Mouse (Mus musculus): ENCODE results near the gene Arsb. TPM values are rescaled to one million over a fixed set of nuclear protein-coding genes. Genes with fewer than 3 reads are reported as not detected.

Arsb gene
- polyA plus RNA-seq, 2 experiments, result 21.9 to 40.4 TPM

- H3K27me3 ChIP-seq (ENCODE audit: control insufficient read depth, insufficient read depth, low read length), result no peaks in the 10 kb centered on the region
- no peak overlapping the region for H3K9ac ChIP-seq (ENCODE audit: low read depth, low read length, severe bottlenecking)
- H3K9me3 ChIP-seq (ENCODE audit: control insufficient read depth, low read length), result no peaks in the 10 kb centered on the region
- 52% methylated on average over 14 of the region's 14 CpGs for WGBS
- DNase-seq (ENCODE audit: low spot score), result no peak
- H3K27ac ChIP-seq (replicated peaks; ENCODE audit: low read depth, low read length), result no peak overlapping the region
- H3K36me3 ChIP-seq (ENCODE audit: control insufficient read depth, insufficient read depth, low read length), result no peaks in the 10 kb centered on the region
- H3K4me2 ChIP-seq (replicated peaks; ENCODE audit: low read depth, low read length, severe bottlenecking), result no peak overlapping the region
- ATAC-seq (ENCODE audit: low FRiP score, low read depth), result no peak
- H3K4me3 ChIP-seq (replicated peaks; ENCODE audit: low read length), result no peak overlapping the region
- no peak for TF ChIP-seq POLR2A (IDR thresholded peaks at IDR 0.05; ENCODE audit: borderline replicate concordance, extremely low read depth, insufficient read depth, insufficient read length)
- no peaks in the 10 kb centered on the region for H3K4me1 ChIP-seq (ENCODE audit: control insufficient read depth, insufficient read depth, low read length)
These were observed 13.1 kb upstream of the Arsb start for GRCm38 (mm10) chr13:93758149-93758898.

DNA sequence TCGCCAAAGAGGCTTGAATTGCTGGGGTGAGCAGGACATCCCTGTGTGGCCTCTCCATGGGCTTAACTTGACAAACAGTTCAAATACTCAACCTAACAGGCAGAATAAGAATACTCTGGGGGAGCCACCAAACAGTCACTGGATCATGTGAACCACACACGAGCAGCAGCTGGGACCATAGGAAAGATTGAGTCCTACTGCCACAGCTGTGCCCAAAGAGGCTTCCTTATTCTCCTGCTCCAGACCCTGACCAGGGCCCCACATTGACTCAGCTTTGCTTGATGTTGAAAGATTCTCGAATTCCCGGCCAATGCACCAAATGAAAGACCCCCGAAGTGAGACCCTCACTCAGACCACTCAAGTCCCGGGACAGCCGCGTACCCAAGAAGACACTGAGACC lies 9.6 kb upstream of the Arsb start:
- no peaks in the 10 kb centered on the region for H3K27me3 ChIP-seq (ENCODE audit: control insufficient read depth, insufficient read depth, low read length)
- H3K36me3 ChIP-seq (ENCODE audit: control insufficient read depth, insufficient read depth, low read length), result no peaks in the 10 kb centered on the region
- DNase-seq (ENCODE audit: low spot score) (no peak), ATAC-seq (ENCODE audit: low FRiP score, low read depth) (no peak)
- H3K9me3 ChIP-seq (ENCODE audit: control insufficient read depth, low read length), result no peaks in the 10 kb centered on the region
- no peak overlapping the region for H3K9ac ChIP-seq (ENCODE audit: low read depth, low read length, severe bottlenecking)
- WGBS, result 92% methylated on average over 8 of the region's 8 CpGs
- no peaks in the 10 kb centered on the region for H3K4me1 ChIP-seq (ENCODE audit: control insufficient read depth, insufficient read depth, low read length)
- no peak overlapping the region for H3K4me3 ChIP-seq (replicated peaks; ENCODE audit: low read length)
- TF ChIP-seq POLR2A (IDR thresholded peaks at IDR 0.05; ENCODE audit: borderline replicate concordance, extremely low read depth, insufficient read depth, insufficient read length), result no peak
- no peak overlapping the region for H3K4me2 ChIP-seq (replicated peaks; ENCODE audit: low read depth, low read length, severe bottlenecking)
- no peak overlapping the region for H3K27ac ChIP-seq (replicated peaks; ENCODE audit: low read depth, low read length)

DNA sequence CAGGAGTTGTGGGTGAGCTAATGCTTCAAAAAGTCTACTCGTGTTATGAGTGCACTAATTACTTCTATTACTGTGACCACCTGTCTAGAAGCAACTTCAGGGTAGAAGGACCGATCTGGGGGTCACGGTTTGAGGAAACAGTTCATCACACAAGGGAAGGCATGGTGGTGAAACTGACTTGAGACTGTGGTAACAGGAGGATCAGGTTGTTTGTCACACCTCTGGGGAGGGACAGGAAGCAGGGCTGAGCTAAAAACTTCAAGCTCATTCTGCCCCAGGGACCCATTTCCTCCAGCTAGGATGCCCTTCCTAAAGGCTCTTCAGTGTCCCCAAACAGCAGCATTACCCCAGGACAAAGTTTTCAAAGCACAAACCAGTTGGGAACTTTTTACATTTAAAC lies 8.6 kb upstream of the Arsb start:
- ATAC-seq (ENCODE audit: low FRiP score, low read depth) (no peak), DNase-seq (ENCODE audit: low spot score) (no peak)
- Histone ChIP-seq H3K27me3 (ENCODE audit: control insufficient read depth, insufficient read depth, low read length) (no peaks in the 10 kb centered on the region), H3K4me2 (replicated peaks; ENCODE audit: low read depth, low read length, severe bottlenecking) (no peak overlapping the region), H3K36me3 (ENCODE audit: control insufficient read depth, insufficient read depth, low read length) (no peaks in the 10 kb centered on the region), H3K4me3 (replicated peaks; ENCODE audit: low read length) (no peak overlapping the region), H3K27ac (replicated peaks; ENCODE audit: low read depth, low read length) (no peak overlapping the region), H3K4me1 (ENCODE audit: control insufficient read depth, insufficient read depth, low read length) (no peaks in the 10 kb centered on the region), H3K9ac (ENCODE audit: low read depth, low read length, severe bottlenecking) (no peak overlapping the region), H3K9me3 (ENCODE audit: control insufficient read depth, low read length) (no peaks in the 10 kb centered on the region)
- 65% methylated on average over 3 of the region's 3 CpGs for WGBS
- no peak for TF ChIP-seq POLR2A (IDR thresholded peaks at IDR 0.05; ENCODE audit: borderline replicate concordance, extremely low read depth, insufficient read depth, insufficient read length)

DNA sequence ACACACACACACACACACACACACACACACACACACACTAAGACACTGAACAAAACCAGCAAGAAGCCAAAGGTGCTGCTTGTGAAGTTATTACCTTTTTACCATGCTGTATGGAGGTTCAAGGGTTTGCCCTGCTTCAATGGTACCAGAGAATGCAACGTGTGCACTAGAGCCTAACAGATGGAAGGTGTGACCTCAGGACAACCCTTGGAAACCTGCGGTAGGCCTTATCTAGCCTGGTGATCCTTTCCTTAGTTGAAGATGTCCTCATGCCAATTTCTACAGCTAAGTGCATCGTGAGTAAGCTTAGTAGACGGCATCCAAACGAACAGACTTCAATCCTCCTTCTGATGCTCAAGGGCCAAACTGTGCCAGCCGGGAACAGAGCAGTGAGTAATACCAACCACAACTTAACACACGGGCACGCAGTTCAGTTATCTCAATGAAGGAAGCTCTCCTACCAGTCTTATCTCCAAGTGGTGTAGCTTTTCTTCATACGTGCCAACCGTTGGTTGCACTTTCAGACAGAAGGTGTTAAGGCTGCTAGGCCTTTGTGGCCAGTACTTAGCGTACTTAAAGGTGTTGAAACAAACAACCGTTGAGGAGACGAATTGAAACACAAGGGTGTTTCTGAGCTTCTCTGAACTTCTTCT lies 7.0 kb upstream of the Arsb start:
- Histone ChIP-seq H3K27ac (replicated peaks; ENCODE audit: low read depth, low read length) (no peak overlapping the region), H3K4me3 (replicated peaks; ENCODE audit: low read length) (no peak overlapping the region), H3K36me3 (ENCODE audit: control insufficient read depth, insufficient read depth, low read length) (no peaks in the 10 kb centered on the region), H3K9me3 (ENCODE audit: control insufficient read depth, low read length) (no peaks in the 10 kb centered on the region), H3K9ac (ENCODE audit: low read depth, low read length, severe bottlenecking) (no peak overlapping the region), H3K4me1 (ENCODE audit: control insufficient read depth, insufficient read depth, low read length) (no peaks in the 10 kb centered on the region), H3K27me3 (ENCODE audit: control insufficient read depth, insufficient read depth, low read length) (no peaks in the 10 kb centered on the region), H3K4me2 (replicated peaks; ENCODE audit: low read depth, low read length, severe bottlenecking) (no peak overlapping the region)
- TF ChIP-seq POLR2A (IDR thresholded peaks at IDR 0.05; ENCODE audit: borderline replicate concordance, extremely low read depth, insufficient read depth, insufficient read length), result no peak
- WGBS, result 84% methylated on average over 13 of the region's 13 CpGs
- no peak for ATAC-seq (ENCODE audit: low FRiP score, low read depth)
- DNase-seq (ENCODE audit: low spot score), result no peak

DNA sequence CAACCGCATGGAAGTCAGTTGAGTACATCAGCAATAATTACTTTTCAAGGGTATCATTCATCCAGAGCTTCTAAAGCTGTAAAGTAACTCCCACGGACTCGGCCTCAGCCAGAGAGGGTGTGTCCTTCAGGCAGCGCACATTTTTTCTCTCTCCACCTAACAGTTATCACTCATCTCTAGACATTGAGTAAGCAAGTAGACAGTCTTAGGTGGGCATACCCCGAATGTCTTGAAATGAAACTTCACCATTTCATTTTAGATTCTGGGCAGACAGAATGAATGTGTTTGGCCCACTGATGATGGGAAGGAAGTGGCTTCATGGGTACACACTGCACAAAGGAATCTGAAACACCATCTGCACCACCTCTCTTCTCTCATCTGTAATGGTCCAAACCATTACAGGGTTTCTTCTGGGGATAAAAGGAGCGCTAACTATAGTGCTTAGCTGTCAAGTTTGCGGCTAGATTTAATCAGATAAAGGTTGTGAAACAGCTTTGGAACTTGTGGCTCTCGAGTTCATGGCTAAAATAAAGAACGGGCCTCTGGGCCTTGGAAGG lies 321 bp upstream of the Arsb start:
- DNase-seq (ENCODE audit: low spot score), result no peak
- Histone ChIP-seq H3K4me2 (replicated peaks; ENCODE audit: low read depth, low read length, severe bottlenecking) (peak overlapping the region; percentile 95), H3K36me3 (ENCODE audit: control insufficient read depth, insufficient read depth, low read length) (no peaks in the 10 kb centered on the region), H3K9me3 (ENCODE audit: control insufficient read depth, low read length) (no peaks in the 10 kb centered on the region), H3K4me3 (replicated peaks; ENCODE audit: low read length) (peak overlapping the region; percentile 74), H3K9ac (ENCODE audit: low read depth, low read length, severe bottlenecking) (peak overlapping the region; percentile 89), H3K27ac (replicated peaks; ENCODE audit: low read depth, low read length) (peak overlapping the region; percentile 88), H3K27me3 (ENCODE audit: control insufficient read depth, insufficient read depth, low read length) (no peaks in the 10 kb centered on the region), H3K4me1 (ENCODE audit: control insufficient read depth, insufficient read depth, low read length) (peaks cover 8% of the 10 kb centered on the region)
- 32% methylated on average over 9 of the region's 9 CpGs for WGBS
- ATAC-seq (ENCODE audit: low FRiP score, low read depth), result peak; percentile 31; the same call in 1 of the 2 replicates
- no peak for TF ChIP-seq POLR2A (IDR thresholded peaks at IDR 0.05; ENCODE audit: borderline replicate concordance, extremely low read depth, insufficient read depth, insufficient read length)

All from limb, embryonic 14.5 days (tissue).